Mouse (Mus musculus) limb, embryonic 13.5 days (tissue): ENCODE results near the gene Dlg1. TPM values are rescaled to one million over a fixed set of nuclear protein-coding genes. Genes with fewer than 3 reads are reported as not detected.

Experiments used
- ATAC-seq: fragments of 200-750 bp; cut with Nextera tagmentation; 2 replicates; pipeline ENCODE4 v1.8.0; 2017; ENCODE audit warnings: low read depth, moderate number of reproducible peaks, moderate TSS enrichment; ENCODE audit not compliant: low FRiP score
- H3K27ac ChIP-seq: fragments of 300-500 bp; sonication (generic); 2 replicates; pipeline ENCODE4 v1.5.1; 2015; ENCODE audit warnings: inconsistent platforms, mild to moderate bottlenecking, moderate library complexity
- H3K27me3 ChIP-seq: fragments of 300-500 bp; sonication (generic); 2 replicates; pipeline ENCODE4 v1.6.1; 2015; ENCODE audit warnings: mild to moderate bottlenecking, inconsistent platforms
- H3K36me3 ChIP-seq: fragments of 300-500 bp; sonication (generic); 2 replicates; pipeline ENCODE4 v1.6.1; 2015; ENCODE audit warnings: inconsistent platforms, mild to moderate bottlenecking, moderate library complexity
- H3K4me1 ChIP-seq: fragments of 300-500 bp; sonication (generic); 2 replicates; pipeline ENCODE4 v1.6.1; 2015; ENCODE audit warnings: inconsistent platforms
- H3K4me2 ChIP-seq: fragments of 300-500 bp; sonication (generic); replicated peaks from 2 replicates; pipeline ENCODE4 v1.6.1; 2015; ENCODE audit warnings: inconsistent platforms, mild to moderate bottlenecking, moderate library complexity
- H3K4me3 ChIP-seq: fragments of 300-500 bp; sonication (generic); 2 replicates; pipeline ENCODE4 v1.5.1; 2015; ENCODE audit warnings: moderate library complexity, mild to moderate bottlenecking, inconsistent platforms
- H3K9ac ChIP-seq: fragments of 300-500 bp; sonication (generic); 2 replicates; pipeline ENCODE4 v1.6.1; 2015; ENCODE audit warnings: mild to moderate bottlenecking, inconsistent platforms
- H3K9me3 ChIP-seq: fragments of 300-500 bp; sonication (generic); 2 replicates; pipeline ENCODE4 v1.6.1; 2016; ENCODE audit warnings: inconsistent platforms
- WGBS: fragments of 180-500 bp; shearing (Covaris S2); methylation state at CpG from one replicate; pipeline ENCODE4 v1.1.7; 2015; 5-methylcytosine and 5-hydroxymethylcytosine counted together
- polyA plus RNA-seq: library from polyadenylated mRNA; unstranded; fragments of >200 nt; fragmentation: Nextera tagmentation; extraction: Ambion mirVana; gene quantifications from 2 replicates; pipeline ENCODE4 v1.2.1, GENCODE M21; 2015

Dlg1 gene
- polyA plus RNA-seq, 1 experiment from 2014 or later = 35.6 TPM

- Histone ChIP-seq H3K9me3 (no peaks in the 10 kb centered on the region), H3K4me3 (no peak overlapping the region), H3K4me1 (no peaks in the 10 kb centered on the region), H3K9ac (no peak overlapping the region), H3K4me2 (no peak overlapping the region), H3K36me3 (peaks cover 9% of the 10 kb centered on the region; the same call in 1 of the 2 replicates), H3K27me3 (no peaks in the 10 kb centered on the region), H3K27ac (no peak overlapping the region)
- no peak for ATAC-seq
- WGBS = 80% methylated on average over 4 of the region's 4 CpGs
Measured at GRCm38 (mm10) chr16:31826049-31826448, 162.8 kb downstream of the Dlg1 start.

- H3K27ac ChIP-seq = no peak overlapping the region
- H3K4me1 ChIP-seq = no peaks in the 10 kb centered on the region
- no peak for ATAC-seq
- H3K27me3 ChIP-seq = no peaks in the 10 kb centered on the region
- H3K9ac ChIP-seq = no peak overlapping the region
- H3K9me3 ChIP-seq = no peaks in the 10 kb centered on the region
- H3K4me3 ChIP-seq = no peak overlapping the region
- WGBS = 75% methylated on average over 4 of the region's 4 CpGs
- peaks cover 15% of the 10 kb centered on the region; the same call in 1 of the 2 replicates for H3K36me3 ChIP-seq
- no peak overlapping the region for H3K4me2 ChIP-seq
Measured at GRCm38 (mm10) chr16:31830726-31831125, 167.5 kb downstream of the Dlg1 start.

DNA sequence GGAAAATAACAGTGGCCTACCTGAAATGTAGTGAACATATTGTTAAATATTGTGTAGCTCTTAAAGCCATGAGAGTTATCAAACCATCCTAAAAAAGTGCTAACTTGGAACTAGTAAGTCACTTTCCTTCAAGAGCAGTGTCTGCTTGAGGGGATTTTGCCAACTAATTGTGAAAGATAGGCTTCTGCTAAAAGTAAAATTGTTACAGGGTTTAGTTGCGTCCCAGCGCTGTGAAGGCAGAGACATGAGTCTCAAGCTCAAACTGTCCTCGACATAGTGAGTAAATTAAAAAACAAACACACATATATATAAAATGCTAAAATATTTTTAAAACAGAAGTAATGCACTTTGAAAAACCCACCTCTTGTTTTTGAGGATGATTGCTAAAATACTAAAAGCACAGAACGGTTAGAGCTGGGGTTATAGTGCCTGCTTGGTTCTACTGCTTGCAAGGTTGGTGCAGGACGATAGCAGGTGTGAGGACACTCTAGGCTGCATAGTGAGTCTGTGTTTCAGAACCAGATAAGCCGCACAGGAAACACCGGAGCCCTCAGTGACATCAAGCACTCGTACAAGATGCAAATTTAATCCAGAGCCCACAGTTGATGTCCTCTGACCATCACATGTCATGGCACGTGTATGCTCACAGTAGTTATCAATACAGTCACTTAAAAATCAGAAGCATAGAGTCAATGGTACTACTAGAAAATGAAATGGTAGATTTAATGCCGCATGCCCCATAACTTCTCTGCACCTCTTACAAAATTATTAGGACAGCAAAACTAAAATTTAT is 169.6 kb downstream of the Dlg1 start:
- Histone ChIP-seq H3K4me2 (no peak overlapping the region), H3K4me3 (no peak overlapping the region), H3K36me3 (peaks cover 17% of the 10 kb centered on the region), H3K27ac (no peak overlapping the region), H3K27me3 (no peaks in the 10 kb centered on the region), H3K9ac (no peak overlapping the region), H3K4me1 (no peaks in the 10 kb centered on the region), H3K9me3 (no peaks in the 10 kb centered on the region)
- WGBS = 93% methylated on average over 10 of the region's 10 CpGs
- ATAC-seq = no peak

DNA sequence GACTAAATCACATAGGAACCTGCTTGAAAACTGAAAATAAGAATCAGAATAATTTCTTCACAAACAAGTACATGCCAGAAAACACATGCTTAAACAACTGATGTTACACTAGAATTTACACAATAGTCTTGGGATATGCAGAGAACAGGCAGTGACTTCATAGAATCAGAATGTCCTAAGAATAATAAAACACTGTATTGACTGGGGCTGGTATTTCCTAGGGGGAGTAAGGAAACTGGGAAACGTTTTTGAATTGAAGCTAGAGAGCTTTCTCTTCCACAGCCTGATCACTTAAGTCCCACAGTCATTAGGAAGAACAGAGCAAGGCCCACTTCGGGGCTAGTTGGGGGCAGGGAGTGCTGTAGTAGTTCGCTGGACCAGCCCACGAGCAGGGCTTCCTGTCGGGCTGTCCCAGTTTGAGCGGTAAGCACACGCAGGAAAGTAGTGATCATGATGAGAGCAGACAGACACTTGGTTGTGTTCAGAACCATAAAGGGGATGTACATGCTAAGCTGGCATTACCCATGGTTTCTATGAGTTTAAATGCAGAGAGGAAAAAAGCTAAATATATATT is 170.9 kb downstream of the Dlg1 start:
- WGBS = 72% methylated on average over 7 of the region's 7 CpGs
- Histone ChIP-seq H3K36me3 (peaks cover 28% of the 10 kb centered on the region), H3K9me3 (no peaks in the 10 kb centered on the region), H3K4me3 (no peak overlapping the region), H3K9ac (no peak overlapping the region), H3K27me3 (no peaks in the 10 kb centered on the region), H3K4me2 (no peak overlapping the region), H3K27ac (no peak overlapping the region), H3K4me1 (no peaks in the 10 kb centered on the region)
- no peak for ATAC-seq

DNA sequence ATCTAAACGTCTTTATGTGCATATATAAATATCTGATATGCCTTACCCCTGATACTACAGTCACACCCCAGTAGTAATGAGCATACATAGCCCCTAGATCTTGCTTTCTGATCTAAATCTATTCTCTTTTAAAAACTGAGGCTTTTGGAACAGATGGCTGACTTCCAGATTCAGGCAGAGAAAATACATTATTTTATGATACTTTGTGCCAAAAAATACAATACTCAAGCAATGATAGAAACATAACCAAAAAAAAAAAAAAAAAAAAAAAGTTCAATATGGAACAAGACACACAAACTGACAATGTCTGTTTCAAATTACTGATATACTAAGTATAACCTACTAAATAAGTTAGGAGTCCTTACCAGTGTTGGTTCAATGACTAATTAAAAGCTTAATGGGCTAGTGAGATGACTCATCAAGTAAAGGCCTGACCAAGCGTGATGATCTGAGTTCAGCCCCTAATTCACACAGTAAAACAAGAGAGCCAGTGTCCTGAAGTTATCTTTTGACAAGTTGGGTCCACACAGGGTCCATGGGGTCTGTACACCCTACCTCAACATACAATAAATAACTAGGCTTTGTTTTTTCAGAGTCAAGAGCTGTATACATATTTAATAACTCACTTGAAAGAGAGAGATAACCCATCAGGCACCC is 171.5 kb downstream of the Dlg1 start:
- H3K36me3 ChIP-seq = peaks cover 29% of the 10 kb centered on the region
- no peak for ATAC-seq
- no peaks in the 10 kb centered on the region for H3K9me3 ChIP-seq
- no peak overlapping the region for H3K4me2 ChIP-seq
- no peaks in the 10 kb centered on the region for H3K27me3 ChIP-seq
- H3K4me1 ChIP-seq = no peaks in the 10 kb centered on the region
- no peak overlapping the region for H3K9ac ChIP-seq
- 76% methylated on average over 2 of the region's 2 CpGs for WGBS
- H3K27ac ChIP-seq = no peak overlapping the region
- no peak overlapping the region for H3K4me3 ChIP-seq

- no peaks in the 10 kb centered on the region for H3K4me1 ChIP-seq
- H3K27ac ChIP-seq = no peak overlapping the region
- H3K4me3 ChIP-seq = no peak overlapping the region
- H3K4me2 ChIP-seq = no peak overlapping the region
- no peaks in the 10 kb centered on the region for H3K9me3 ChIP-seq
- no peak for ATAC-seq
- WGBS = 90% methylated on average over 3 of the region's 3 CpGs
- no peaks in the 10 kb centered on the region for H3K27me3 ChIP-seq
- H3K9ac ChIP-seq = no peak overlapping the region
- H3K36me3 ChIP-seq = peaks cover 38% of the 10 kb centered on the region
Measured at GRCm38 (mm10) chr16:31837362-31837761, 174.1 kb downstream of the Dlg1 start.

DNA sequence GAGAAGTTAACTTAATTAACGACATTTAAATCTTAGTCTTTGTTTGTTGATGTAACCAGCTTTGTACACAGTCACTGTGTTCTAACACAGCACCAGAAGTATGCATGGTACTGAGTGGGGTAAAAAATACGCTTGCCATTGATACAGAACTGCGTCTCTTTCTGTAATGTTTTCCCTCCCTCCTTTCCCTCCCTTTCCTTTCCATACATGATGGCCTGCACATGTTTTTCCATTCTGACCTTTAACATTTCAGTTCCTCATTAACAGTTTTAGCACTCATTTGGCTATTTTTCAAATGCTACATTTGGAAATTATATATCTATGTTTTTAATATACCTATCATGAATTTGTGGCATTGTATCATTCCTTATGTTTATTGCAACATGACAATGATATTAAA is 181.0 kb downstream of the Dlg1 start:
- H3K4me2 ChIP-seq = no peak overlapping the region
- H3K4me3 ChIP-seq = no peak overlapping the region
- H3K9me3 ChIP-seq = no peaks in the 10 kb centered on the region
- H3K36me3 ChIP-seq = peaks cover 29% of the 10 kb centered on the region
- H3K9ac ChIP-seq = no peak overlapping the region
- no peaks in the 10 kb centered on the region for H3K4me1 ChIP-seq
- no peaks in the 10 kb centered on the region for H3K27me3 ChIP-seq
- 86% methylated on average over 3 of the region's 3 CpGs for WGBS
- no peak overlapping the region for H3K27ac ChIP-seq
- no peak for ATAC-seq

- H3K9ac ChIP-seq = no peak overlapping the region
- WGBS = 83% methylated on average over 10 of the region's 10 CpGs
- no peak for ATAC-seq
- no peak overlapping the region for H3K4me3 ChIP-seq
- H3K27ac ChIP-seq = no peak overlapping the region
- H3K4me2 ChIP-seq = no peak overlapping the region
- H3K36me3 ChIP-seq = peaks cover 28% of the 10 kb centered on the region
- no peaks in the 10 kb centered on the region for H3K4me1 ChIP-seq
- H3K27me3 ChIP-seq = no peaks in the 10 kb centered on the region
- no peaks in the 10 kb centered on the region for H3K9me3 ChIP-seq
Measured at GRCm38 (mm10) chr16:31846763-31847162, 183.5 kb downstream of the Dlg1 start.

- 88% methylated on average over 5 of the region's 5 CpGs for WGBS
- H3K4me2 ChIP-seq = no peak overlapping the region
- H3K36me3 ChIP-seq = peaks cover 84% of the 10 kb centered on the region
- H3K4me1 ChIP-seq = no peaks in the 10 kb centered on the region
- H3K4me3 ChIP-seq = no peak overlapping the region
- peaks cover 9% of the 10 kb centered on the region for H3K9me3 ChIP-seq
- H3K9ac ChIP-seq = no peak overlapping the region
- H3K27me3 ChIP-seq = no peaks in the 10 kb centered on the region
- H3K27ac ChIP-seq = no peak overlapping the region
- no peak for ATAC-seq
Measured at GRCm38 (mm10) chr16:31863920-31864319, 200.7 kb downstream of the Dlg1 start.

GRCm38 (mm10) chr16:31865242-31865641 is 202.0 kb downstream of the Dlg1 start:
- no peak for ATAC-seq
- WGBS = 80% methylated on average over 3 of the region's 3 CpGs

GRCm38 (mm10) chr16:31866911-31867310 is 203.7 kb downstream of the Dlg1 start:
- Histone ChIP-seq H3K4me3 (no peak overlapping the region), H3K9me3 (no peaks in the 10 kb centered on the region), H3K4me1 (no peaks in the 10 kb centered on the region), H3K27ac (no peak overlapping the region), H3K27me3 (no peaks in the 10 kb centered on the region), H3K4me2 (no peak overlapping the region), H3K9ac (no peak overlapping the region), H3K36me3 (peaks cover 83% of the 10 kb centered on the region)
- 86% methylated on average over 3 of the region's 3 CpGs for WGBS
- no peak for ATAC-seq

More at GRCm38 (mm10) chr16:31865242-31865641, 202.0 kb downstream of the Dlg1 start:
- no peaks in the 10 kb centered on the region for H3K4me1 ChIP-seq
- no peak overlapping the region for H3K4me3 ChIP-seq
- H3K27ac ChIP-seq = no peak overlapping the region
- peaks cover 9% of the 10 kb centered on the region for H3K9me3 ChIP-seq
- no peak overlapping the region for H3K9ac ChIP-seq
- no peak overlapping the region for H3K4me2 ChIP-seq
- peaks cover 85% of the 10 kb centered on the region for H3K36me3 ChIP-seq
- no peaks in the 10 kb centered on the region for H3K27me3 ChIP-seq

DNA sequence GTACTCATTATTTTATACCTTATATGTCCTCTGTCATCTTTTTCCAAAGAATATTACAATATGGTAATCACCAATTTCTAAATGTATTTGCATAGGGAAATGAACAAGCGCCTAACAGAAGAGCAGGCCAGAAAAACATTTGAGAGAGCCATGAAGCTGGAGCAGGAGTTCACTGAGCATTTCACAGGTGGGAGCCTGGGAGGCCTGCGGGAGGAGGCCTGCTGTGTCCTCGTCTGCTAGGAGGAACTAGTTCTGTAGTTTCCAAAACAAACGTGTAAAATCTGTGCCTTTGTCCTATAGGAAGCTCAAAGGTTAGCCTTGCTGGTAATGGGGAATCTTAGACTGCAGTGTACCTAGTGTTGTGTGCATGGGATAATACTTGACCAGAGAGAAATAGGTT is 204.5 kb downstream of the Dlg1 start:
- ATAC-seq = no peak
- H3K4me3 ChIP-seq = no peak overlapping the region
- H3K36me3 ChIP-seq = peaks cover 76% of the 10 kb centered on the region
- 86% methylated on average over 4 of the region's 4 CpGs for WGBS
- no peak overlapping the region for H3K4me2 ChIP-seq
- H3K9me3 ChIP-seq = no peaks in the 10 kb centered on the region
- no peak overlapping the region for H3K27ac ChIP-seq
- H3K27me3 ChIP-seq = no peaks in the 10 kb centered on the region
- no peaks in the 10 kb centered on the region for H3K4me1 ChIP-seq
- H3K9ac ChIP-seq = no peak overlapping the region
